Mouse (Mus musculus): Measurements from ENCODE around the gene Olfr801. TPM values are rescaled to one million over a fixed set of nuclear protein-coding genes. Genes with fewer than 3 reads are reported as not detected.

The Olfr801 gene
- total RNA-seq (2021), result not detected

- DNase-seq, result no peak
Observed at GRCm38 (mm10) chr10:129673765-129674164, at the start of gene Olfr801. Gene Olfr801, minus strand, starts transcription at chr10:129673865.

- no peak for DNase-seq
Observed at GRCm38 (mm10) chr10:129702910-129703309, 29.2 kb upstream of the Olfr801 start, which contains the start of gene Olfr804. Gene Olfr804, plus strand, starts transcription at chr10:129703210.

- DNase-seq, result no peak
Observed at GRCm38 (mm10) chr10:129694186-129694585, 20.5 kb upstream of the Olfr801 start, which contains the start of gene Olfr803. Gene Olfr803, minus strand, starts transcription at chr10:129694286.

GRCm38 (mm10) chr10:129688069-129688468 is 14.4 kb upstream of the Olfr801 start, which contains the start of gene Olfr802:
Gene Olfr802, minus strand, starts transcription at chr10:129688169.
- no peak for DNase-seq

GRCm38 (mm10) chr10:129657394-129657793 is 16.3 kb downstream of the Olfr801 start, which contains the start of gene Olfr800:
Gene Olfr800, plus strand, starts transcription at chr10:129657694.
- DNase-seq, result no peak

GRCm38 (mm10) chr10:129651763-129652162 is 21.9 kb downstream of the Olfr801 start:
- no peak for DNase-seq

GRCm38 (mm10) chr10:129637184-129637583 is 36.5 kb downstream of the Olfr801 start, which contains the start of gene Olfr799:
Gene Olfr799, plus strand, starts transcription at chr10:129637484.
- DNase-seq, result no peak

- DNase-seq, result no peak
Observed at GRCm38 (mm10) chr10:129627834-129628233, 45.8 kb downstream of the Olfr801 start, which contains the start of gene Olfr798. Gene Olfr798, minus strand, starts transcription at chr10:129627934.

- DNase-seq, result no peak
Observed at GRCm38 (mm10) chr10:129623251-129623650, 50.4 kb downstream of the Olfr801 start.

- DNase-seq, result no peak
Observed at GRCm38 (mm10) chr10:129621724-129622123, 51.9 kb downstream of the Olfr801 start.

Other genes with a start within 250 kb of the Olfr801 start
- gene Olfr786, start 246.6 kb downstream of the Olfr801 start, total RNA-seq (2021), result not detected
- gene Olfr787, start 212.0 kb downstream of the Olfr801 start, total RNA-seq (2021), result not detected
- gene Olfr788, start 202.9 kb downstream of the Olfr801 start, total RNA-seq (2021), result not detected
- not detected for gene Olfr789, start 189.1 kb downstream of the Olfr801 start, total RNA-seq (2021)
- gene Olfr790, start 175.4 kb downstream of the Olfr801 start, total RNA-seq (2021), result not detected
- not detected for gene Olfr791, start 152.1 kb downstream of the Olfr801 start, total RNA-seq (2021)
- not detected for gene Olfr792, start 134.7 kb downstream of the Olfr801 start, total RNA-seq (2021)
- not detected for gene Olfr794, start 106.2 kb downstream of the Olfr801 start, total RNA-seq (2021)
- not detected for gene Olfr796, start 61.3 kb downstream of the Olfr801 start, total RNA-seq (2021)
- gene Olfr798, start 45.9 kb downstream of the Olfr801 start, total RNA-seq (2021), result not detected
- gene Olfr799, start 36.4 kb downstream of the Olfr801 start, total RNA-seq (2021), result not detected
- not detected for gene Olfr800, start 16.2 kb downstream of the Olfr801 start, total RNA-seq (2021)
- not detected for gene Olfr802, start 14.3 kb upstream of the Olfr801 start, total RNA-seq (2021)
- not detected for gene Olfr803, start 20.4 kb upstream of the Olfr801 start, total RNA-seq (2021)
- not detected for gene Olfr804, start 29.3 kb upstream of the Olfr801 start, total RNA-seq (2021)
- gene Olfr805, start 55.5 kb upstream of the Olfr801 start, total RNA-seq (2021), result not detected
- not detected for gene Olfr806, start 68.1 kb upstream of the Olfr801 start, total RNA-seq (2021)
- not detected for gene Olfr807, start 83.9 kb upstream of the Olfr801 start, total RNA-seq (2021)
- gene Olfr808, start 91.6 kb upstream of the Olfr801 start, total RNA-seq (2021), result not detected
- not detected for gene Olfr809, start 100.8 kb upstream of the Olfr801 start, total RNA-seq (2021)
- gene Olfr810, start 121.1 kb upstream of the Olfr801 start, total RNA-seq (2021), result not detected
- not detected for gene Olfr811, start 130.5 kb upstream of the Olfr801 start, total RNA-seq (2021)
- gene Olfr812, start 172.2 kb upstream of the Olfr801 start, total RNA-seq (2021), result not detected
- not detected for gene Olfr813, start 181.5 kb upstream of the Olfr801 start, total RNA-seq (2021)
- not detected for gene Olfr814, start 206.0 kb upstream of the Olfr801 start, total RNA-seq (2021)
- not detected for gene Olfr815, start 232.0 kb upstream of the Olfr801 start, total RNA-seq (2021)
- gene Olfr816, start 241.7 kb upstream of the Olfr801 start, total RNA-seq (2021), result not detected

Data from heart, postnatal 4 days (tissue).